Mouse (Mus musculus): ENCODE measurements around the gene Hist1h3b. TPM values are rescaled to one million over a fixed set of nuclear protein-coding genes. Genes with fewer than 3 reads are reported as not detected.
"Not testable (repeated sequence)": the region's sequence is repeated elsewhere in the genome, so short reads cannot be mapped to it uniquely, and the experiment has no call there.

Hist1h3b gene
- polyA plus RNA-seq, 1 experiment: 0.88 TPM

DNA sequence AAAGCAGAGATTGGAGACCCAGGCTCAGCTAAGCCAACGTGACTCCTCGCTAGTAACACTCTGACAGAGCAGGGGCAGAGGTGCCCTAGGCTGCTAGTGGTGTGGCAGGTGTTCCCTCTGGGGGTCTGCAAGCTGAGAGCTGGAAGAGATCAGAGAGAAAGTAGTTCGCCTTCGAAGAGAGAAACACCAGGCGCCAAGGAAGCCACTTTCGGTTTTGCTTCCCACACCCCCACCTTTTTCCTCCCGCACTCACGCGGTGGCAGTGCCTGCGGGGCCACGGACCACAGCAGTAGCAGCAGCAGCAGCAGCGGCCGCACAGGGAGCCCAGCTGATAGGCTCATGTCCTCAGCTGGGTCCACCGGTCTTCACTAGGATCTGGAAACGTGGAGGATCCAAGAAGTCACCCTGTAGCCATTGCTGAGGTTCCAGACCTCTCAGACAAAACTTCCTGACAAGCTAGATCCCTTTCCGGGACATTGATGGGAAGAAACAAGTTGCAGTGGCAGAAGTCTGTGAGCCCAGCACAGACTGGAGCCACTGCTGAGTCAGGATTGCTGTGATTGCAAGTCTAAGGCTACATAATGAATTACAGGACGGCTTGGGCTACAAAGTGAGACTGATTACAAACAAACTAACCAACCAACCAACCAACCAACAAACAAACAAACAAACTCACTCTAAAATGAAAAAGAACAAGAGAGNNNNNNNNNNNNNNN is 41.5 kb upstream of the Hist1h3b start, which contains the start of gene Hfe:
TSS of gene Hfe (minus strand) at position 481 of the 716 bp plus-strand sequence.
- TF ChIP-seq POLR2A (IDR thresholded peaks at IDR 0.05; ENCODE audit: low read depth, low read length) (no peak), CTCF (conservative IDR thresholded peaks at IDR 0.05; ENCODE audit: insufficient read depth, insufficient read length, low read depth, low read length) (no peak)
- peak within 1 kb of the TSS; percentile 54 for H3K27ac ChIP-seq (ENCODE audit: insufficient read depth, low read depth, low read length)
- WGBS: under 1% methylated on average over 17 of the region's 17 CpGs
- DNase-seq: peak; percentile 63
- H3K4me3 ChIP-seq (ENCODE audit: insufficient read depth, low read depth, low read length): peak within 1 kb of the TSS; percentile 80
- 0 out of 2 replicates have a peak, but pooled peaks cover 3% of the 10 kb centered on the region for H3K4me1 ChIP-seq (ENCODE audit: control insufficient read depth, insufficient read depth, low read length)
- H3K36me3 ChIP-seq (ENCODE audit: control insufficient read depth, insufficient read depth, low read length): no peaks in the 10 kb centered on the region
- no peaks in the 10 kb centered on the region for H3K27me3 ChIP-seq (replicated peaks; ENCODE audit: control insufficient read depth, insufficient read depth, low read length)

DNA sequence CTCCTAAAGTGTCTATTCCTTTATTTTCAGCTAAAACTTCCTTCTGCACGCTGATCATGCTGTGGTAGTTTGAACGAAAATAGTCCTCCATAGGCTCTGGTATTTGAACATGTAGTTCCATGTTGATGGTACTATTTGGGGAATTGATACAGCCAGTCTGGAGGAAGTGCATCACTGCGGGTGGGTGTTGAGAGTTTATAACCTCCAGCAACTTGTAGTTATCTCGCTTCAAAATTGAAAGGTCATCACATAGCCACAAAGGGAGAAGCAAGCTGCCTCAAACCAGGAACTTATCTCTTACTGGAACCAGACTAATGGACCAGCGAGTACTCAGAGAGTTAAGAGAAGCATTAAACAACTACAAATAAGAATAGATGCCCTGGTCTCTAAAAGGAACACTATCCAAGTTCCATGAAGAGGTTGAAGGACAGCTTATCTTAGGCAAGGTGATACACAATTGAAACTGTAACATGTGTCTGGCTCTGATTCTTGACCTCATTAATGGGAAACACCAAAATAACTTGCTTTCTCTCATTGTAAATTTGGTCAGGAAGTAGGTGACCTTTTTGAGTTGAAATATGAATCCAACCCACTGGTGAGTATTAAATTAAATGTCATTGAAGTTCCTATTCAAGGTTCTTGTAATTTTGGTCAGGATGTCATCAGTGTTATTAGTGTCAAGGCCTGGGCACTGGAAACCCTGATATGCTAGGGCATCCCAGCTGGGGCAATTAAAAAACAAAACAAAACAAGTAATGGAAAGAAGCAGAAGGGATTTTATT is 35.6 kb upstream of the Hist1h3b start:
- Histone ChIP-seq H3K4me3 (ENCODE audit: insufficient read depth, low read depth, low read length) (no peak overlapping the region), H3K27ac (ENCODE audit: insufficient read depth, low read depth, low read length) (no peak overlapping the region), H3K36me3 (ENCODE audit: control insufficient read depth, insufficient read depth, low read length) (no peaks in the 10 kb centered on the region), H3K4me1 (ENCODE audit: control insufficient read depth, insufficient read depth, low read length) (no peaks in the 10 kb centered on the region), H3K27me3 (replicated peaks; ENCODE audit: control insufficient read depth, insufficient read depth, low read length) (no peaks in the 10 kb centered on the region)
- TF ChIP-seq POLR2A (IDR thresholded peaks at IDR 0.05; ENCODE audit: low read depth, low read length) (no peak), CTCF (conservative IDR thresholded peaks at IDR 0.05; ENCODE audit: insufficient read depth, insufficient read length, low read depth, low read length) (no peak)
- 88% methylated on average over 5 of the region's 5 CpGs for WGBS
- DNase-seq: no peak

DNA sequence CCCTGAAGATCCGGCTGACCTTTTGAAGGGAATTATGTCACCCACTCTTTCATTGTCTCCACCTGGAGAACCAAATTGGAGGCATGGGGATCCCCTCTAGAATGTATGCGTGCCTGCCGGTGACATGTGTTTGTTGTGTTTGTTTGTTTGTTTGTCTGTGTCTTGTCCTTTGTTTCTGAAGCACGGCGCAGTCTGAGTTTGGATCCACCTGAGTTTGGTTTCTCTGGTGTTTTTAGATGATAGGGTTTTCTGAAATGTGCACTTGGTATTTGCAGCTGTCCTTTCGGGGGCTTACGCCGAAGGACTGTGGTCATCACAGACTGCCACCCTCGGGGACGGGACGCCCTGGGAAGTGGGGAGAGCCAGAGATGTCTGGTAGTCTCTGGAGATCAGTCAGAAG is 34.9 kb upstream of the Hist1h3b start:
- DNase-seq: no peak
- Histone ChIP-seq H3K36me3 (ENCODE audit: control insufficient read depth, insufficient read depth, low read length) (no peaks in the 10 kb centered on the region), H3K4me3 (ENCODE audit: insufficient read depth, low read depth, low read length) (no peak overlapping the region), H3K27ac (ENCODE audit: insufficient read depth, low read depth, low read length) (peak overlapping the region; percentile 9; the same call in 1 of the 2 replicates), H3K27me3 (replicated peaks; ENCODE audit: control insufficient read depth, insufficient read depth, low read length) (no peaks in the 10 kb centered on the region), H3K4me1 (ENCODE audit: control insufficient read depth, insufficient read depth, low read length) (no peaks in the 10 kb centered on the region)
- WGBS: 70% methylated on average over 11 of the region's 11 CpGs
- TF ChIP-seq CTCF (conservative IDR thresholded peaks at IDR 0.05; ENCODE audit: insufficient read depth, insufficient read length, low read depth, low read length) (no peak), POLR2A (IDR thresholded peaks at IDR 0.05; ENCODE audit: low read depth, low read length) (no peak)

DNA sequence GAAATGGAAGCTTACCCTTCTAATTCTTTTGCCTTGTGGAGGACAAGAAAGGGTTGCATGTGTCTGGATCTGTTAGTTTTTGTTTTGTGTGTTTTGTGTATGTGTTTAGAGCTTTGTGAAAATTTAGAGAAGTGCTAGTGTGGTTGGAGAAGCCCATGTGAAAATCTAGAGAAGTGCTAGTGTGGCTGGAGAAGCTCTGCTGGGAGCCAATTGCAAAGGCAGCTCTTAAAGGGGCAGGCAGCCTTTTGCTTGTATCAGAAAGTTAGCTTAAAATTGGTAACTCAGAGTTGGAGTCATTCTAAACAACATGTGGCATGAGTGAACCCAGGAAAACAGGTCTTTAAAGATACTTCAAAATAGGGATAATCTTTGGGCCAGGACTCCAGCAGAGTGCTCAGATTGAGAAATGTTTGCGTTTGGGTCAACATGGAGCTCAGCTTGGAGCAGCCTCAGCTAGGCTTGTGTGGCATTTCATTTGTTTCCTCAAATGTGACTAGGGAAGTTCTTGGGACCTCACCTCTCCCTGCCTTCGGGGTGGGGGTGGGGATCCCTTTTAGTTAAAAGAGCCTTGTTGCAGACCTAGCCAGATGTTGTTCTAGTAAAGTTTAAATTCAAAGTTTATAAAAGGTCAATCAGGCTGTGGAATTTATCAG is 34.3 kb upstream of the Hist1h3b start:
- not testable (repeated sequence) for H3K4me3 ChIP-seq (ENCODE audit: insufficient read depth, low read depth, low read length); H3K27me3 ChIP-seq (replicated peaks; ENCODE audit: control insufficient read depth, insufficient read depth, low read length); H3K4me1 ChIP-seq (ENCODE audit: control insufficient read depth, insufficient read depth, low read length); H3K36me3 ChIP-seq (ENCODE audit: control insufficient read depth, insufficient read depth, low read length); DNase-seq
- peak overlapping the region; percentile 9; the same call in 1 of the 2 replicates for H3K27ac ChIP-seq (ENCODE audit: insufficient read depth, low read depth, low read length)
- 28% methylated on average over 2 of the region's 2 CpGs for WGBS

DNA sequence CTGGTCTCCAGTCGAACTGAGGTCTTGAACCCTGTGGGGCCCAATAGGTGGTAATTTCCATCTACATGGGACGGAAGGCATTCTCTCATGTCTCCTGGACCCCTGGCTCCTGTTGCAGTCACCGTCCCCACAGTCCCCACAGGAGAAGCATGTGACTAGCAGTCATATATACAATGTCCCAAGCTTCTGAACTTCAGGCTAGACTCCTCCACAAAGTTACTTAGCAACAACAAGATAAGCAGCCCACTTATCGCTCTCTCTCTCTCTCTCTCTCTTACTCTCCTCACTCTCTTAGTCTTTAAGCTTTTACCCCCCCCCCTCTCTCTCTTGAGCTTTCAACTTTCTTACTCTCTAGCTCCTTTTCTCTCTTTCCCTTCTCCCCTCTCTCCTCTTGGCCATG is 27.8 kb upstream of the Hist1h3b start:
- TF ChIP-seq CTCF (conservative IDR thresholded peaks at IDR 0.05; ENCODE audit: insufficient read depth, insufficient read length, low read depth, low read length) (no peak), POLR2A (IDR thresholded peaks at IDR 0.05; ENCODE audit: low read depth, low read length) (no peak)
- H3K4me1 ChIP-seq (ENCODE audit: control insufficient read depth, insufficient read depth, low read length): peaks cover 4% of the 10 kb centered on the region; the same call in 1 of the 2 replicates
- H3K27me3 ChIP-seq (replicated peaks; ENCODE audit: control insufficient read depth, insufficient read depth, low read length): no peaks in the 10 kb centered on the region
- WGBS: 95% methylated on average over 4 of the region's 4 CpGs
- H3K36me3 ChIP-seq (ENCODE audit: control insufficient read depth, insufficient read depth, low read length): no peaks in the 10 kb centered on the region
- no peak for DNase-seq
- H3K4me3 ChIP-seq (ENCODE audit: insufficient read depth, low read depth, low read length): no peak overlapping the region
- no peak overlapping the region for H3K27ac ChIP-seq (ENCODE audit: insufficient read depth, low read depth, low read length)

DNA sequence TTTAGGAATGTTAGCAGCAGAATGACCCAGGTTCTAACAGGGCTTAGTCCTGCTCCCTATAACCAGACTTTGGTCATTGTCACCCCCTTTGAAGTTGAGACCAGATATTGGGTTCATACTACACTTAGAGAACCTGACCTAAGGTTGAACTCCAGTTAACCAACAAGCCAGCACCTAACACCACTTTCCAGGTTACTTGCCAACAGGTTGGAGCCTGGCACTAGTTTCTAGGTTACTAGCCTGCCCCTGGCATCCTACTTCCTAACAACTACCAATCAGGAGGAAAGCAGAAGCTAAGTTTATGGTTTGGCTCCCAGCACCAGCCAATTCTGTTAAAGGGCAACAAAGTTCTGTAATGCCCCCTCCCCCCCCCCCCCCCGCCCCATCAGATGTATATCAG is 26.9 kb upstream of the Hist1h3b start:
- H3K27ac ChIP-seq (ENCODE audit: insufficient read depth, low read depth, low read length): no peak overlapping the region
- H3K4me3 ChIP-seq (ENCODE audit: insufficient read depth, low read depth, low read length): no peak overlapping the region
- no peaks in the 10 kb centered on the region for H3K27me3 ChIP-seq (replicated peaks; ENCODE audit: control insufficient read depth, insufficient read depth, low read length)
- peaks cover 7% of the 10 kb centered on the region; the same call in 1 of the 2 replicates for H3K4me1 ChIP-seq (ENCODE audit: control insufficient read depth, insufficient read depth, low read length)
- TF ChIP-seq CTCF (conservative IDR thresholded peaks at IDR 0.05; ENCODE audit: insufficient read depth, insufficient read length, low read depth, low read length) (no peak), POLR2A (IDR thresholded peaks at IDR 0.05; ENCODE audit: low read depth, low read length) (no peak)
- 61% methylated on average over 1 of the region's 1 CpGs for WGBS
- no peaks in the 10 kb centered on the region for H3K36me3 ChIP-seq (ENCODE audit: control insufficient read depth, insufficient read depth, low read length)
- DNase-seq: peak; percentile 29
